Comparison of ENCODE assay signal across 40 mouse cellular contexts in the genomic region with DNA sequence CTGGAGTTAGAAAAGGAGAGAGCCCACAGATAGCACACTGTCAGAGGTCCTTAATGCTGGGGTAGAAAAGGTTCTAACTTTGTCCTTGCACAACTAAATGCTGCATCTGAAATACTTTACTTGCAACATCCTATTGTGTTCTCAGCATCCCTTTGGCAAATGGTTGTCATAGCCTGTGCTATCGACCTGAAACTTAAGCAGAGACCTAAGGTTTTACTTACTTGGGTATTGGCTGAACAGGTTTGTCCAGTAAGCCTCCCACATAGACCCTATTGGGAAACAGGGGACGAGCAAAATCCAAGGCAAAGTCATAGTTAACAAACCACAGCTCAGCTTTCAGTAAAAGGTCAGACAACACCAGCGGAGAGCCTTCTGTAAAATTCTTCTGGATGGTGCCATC. TPM values are rescaled to one million over a fixed set of nuclear protein-coding genes. Genes with fewer than 3 reads are reported as not detected.
"Had no signal": no experiment of that assay in that cellular context is flagged by ENCODE, and none has a peak within 500 bp of the region (broad histone marks: within the 10 kb centered on the region; RNA-seq: fewer than 3 reads in every experiment).

No protein-coding gene starts in this region.

- H3K27ac ChIP-seq: embryonic facial prominence, embryonic 10.5 days; embryonic facial prominence, embryonic 12.5 days; embryonic facial prominence, embryonic 13.5 days; embryonic facial prominence, embryonic 15.5 days; forebrain, embryonic 10.5 days; forebrain, embryonic 12.5 days; forebrain, embryonic 13.5 days; forebrain, embryonic 15.5 days; gastrocnemius, adult 2 months; heart, adult 2 months had no signal

- H3K4me1 ChIP-seq: embryonic facial prominence, embryonic 10.5 days; embryonic facial prominence, embryonic 12.5 days; embryonic facial prominence, embryonic 13.5 days; embryonic facial prominence, embryonic 15.5 days; forebrain, embryonic 10.5 days; forebrain, embryonic 12.5 days; forebrain, embryonic 13.5 days; forebrain, embryonic 15.5 days had no signal

- H3K4me3 ChIP-seq: embryonic facial prominence, embryonic 10.5 days; embryonic facial prominence, embryonic 12.5 days; embryonic facial prominence, embryonic 13.5 days; embryonic facial prominence, embryonic 15.5 days; erythroblast, embryonic 14.5 days; forebrain, embryonic 10.5 days; forebrain, embryonic 12.5 days; forebrain, embryonic 13.5 days; forebrain, embryonic 15.5 days; gastrocnemius, adult 2 months; heart, adult 2 months had no signal

- ATAC-seq: forebrain, embryonic 13.5 days; forebrain, embryonic 14.5 days; forebrain, embryonic 15.5 days; forebrain, embryonic 16.5 days; forebrain, postnatal 0 days had no signal

- H3K9ac ChIP-seq: embryonic facial prominence, embryonic 12.5 days; embryonic facial prominence, embryonic 13.5 days; embryonic facial prominence, embryonic 15.5 days; forebrain, embryonic 12.5 days; forebrain, embryonic 13.5 days; forebrain, embryonic 15.5 days; forebrain, postnatal 0 days had no signal

- H3K4me2 ChIP-seq: embryonic facial prominence, embryonic 12.5 days; embryonic facial prominence, embryonic 13.5 days; embryonic facial prominence, embryonic 15.5 days; forebrain, embryonic 12.5 days; forebrain, embryonic 13.5 days; forebrain, embryonic 15.5 days had no signal

- H3K9me3 ChIP-seq: embryonic facial prominence, embryonic 10.5 days; embryonic facial prominence, embryonic 12.5 days; embryonic facial prominence, embryonic 13.5 days; embryonic facial prominence, embryonic 15.5 days; forebrain, embryonic 10.5 days; forebrain, embryonic 12.5 days; forebrain, embryonic 13.5 days; forebrain, embryonic 15.5 days had no signal

- DNase-seq: cerebellum, adult 2 months; cerebellum, adult 8-10 months; cerebellum, adult 9-10 months; cerebellum, adult 9-11 months; cerebellum, postnatal 10 days; cerebellum, postnatal 14 days; cerebellum, postnatal 25 days; cerebellum, postnatal 36 days; embryo, embryonic 11 days; forebrain, postnatal 0 days; gastrocnemius, adult 2 months; gastrocnemius, postnatal 10 days; gastrocnemius, postnatal 14 days; gastrocnemius, postnatal 25 days; gastrocnemius, postnatal 36 days; heart, adult 11 months; heart, adult 18-20 months; heart, adult 2 months had no signal

- H3K27me3 ChIP-seq: embryonic facial prominence, embryonic 12.5 days; embryonic facial prominence, embryonic 13.5 days; embryonic facial prominence, embryonic 15.5 days; forebrain, embryonic 12.5 days; forebrain, embryonic 13.5 days; forebrain, embryonic 15.5 days had no signal

- H3K36me3 ChIP-seq: embryonic facial prominence, embryonic 10.5 days; embryonic facial prominence, embryonic 12.5 days; embryonic facial prominence, embryonic 13.5 days; embryonic facial prominence, embryonic 15.5 days; forebrain, embryonic 10.5 days; forebrain, embryonic 12.5 days; forebrain, embryonic 15.5 days had no signal

RNA-seq across cellular contexts. Expression of gene Ugt3a1, which starts 16.1 kb away (rescaled TPM):
- total RNA-seq: common myeloid progenitor, adult 5-6 weeks; forebrain, postnatal 0 days; gastrocnemius, adult 18-20 months; gastrocnemius, adult 2 months; gastrocnemius, adult 8-10 months; gastrocnemius, postnatal 10 days; gastrocnemius, postnatal 14 days; gastrocnemius, postnatal 25 days; gastrocnemius, postnatal 36 days; gastrocnemius, postnatal 4 days; granulocyte monocyte progenitor cell, adult 5-6 weeks; heart, adult 18-20 months; heart, adult 2 months; heart, adult 8-10 months had no signal
- polyA plus RNA-seq: cerebellum, adult 2 months; cortical plate, adult 2 months; embryonic facial prominence, embryonic 10.5 days; embryonic facial prominence, embryonic 11.5 days; embryonic facial prominence, embryonic 12.5 days; embryonic facial prominence, embryonic 13.5 days; embryonic facial prominence, embryonic 14.5 days; erythroblast, embryonic 14.5 days; forebrain, embryonic 10.5 days; forebrain, embryonic 11.5 days; forebrain, embryonic 12.5 days; forebrain, embryonic 13.5 days; forebrain, embryonic 14.5 days; forebrain, embryonic 15.5 days; forebrain, embryonic 16.5 days; forebrain, postnatal 0 days; frontal cortex, adult 2 months; heart, adult 2 months had no signal
